Comparison of ENCODE assay signal across 23 mouse cellular contexts in genomic region chr13:115329000-115329960, GRCm38 (mm10).
DNase-seq lines count a peak whose midpoint lies in the region; ATAC-seq and TF ChIP-seq lines count a peak whose summit lies in the region.
"Had no signal": no experiment of that assay in that cellular context is flagged by ENCODE, and none has a peak within 500 bp of the region (broad histone marks: within the 10 kb centered on the region; RNA-seq: fewer than 3 reads in every experiment).

No protein-coding gene starts in this region.

- H3K4me2 ChIP-seq in hindbrain, embryonic 14.5 days (replicated peaks): no peak overlapping the region
- H3K4me2 ChIP-seq in forebrain, embryonic 12.5 days: no peak overlapping the region
- 0 out of 2 replicates have a peak overlapping the region, but pooled peaks have one; percentile 7 for H3K4me2 ChIP-seq in hindbrain, embryonic 16.5 days (ENCODE audit: low read length)
- H3K4me2 ChIP-seq in midbrain, postnatal 0 days (ENCODE audit: low read depth, low read length, poor library complexity, severe bottlenecking): 0 out of 2 replicates have a peak overlapping the region, but pooled peaks have one; percentile 3
- H3K4me2 ChIP-seq: intestine, embryonic 15.5 days; liver, embryonic 11.5 days had no signal

- H3K4me3 ChIP-seq in hindbrain, embryonic 14.5 days (replicated peaks; ENCODE audit: low read length): no peak overlapping the region
- no peak overlapping the region for H3K4me3 ChIP-seq in hindbrain, embryonic 10.5 days
- H3K4me3 ChIP-seq in forebrain, embryonic 12.5 days (replicated peaks): no peak overlapping the region
- H3K4me3 ChIP-seq in hindbrain, embryonic 16.5 days (ENCODE audit: low read length): no peak overlapping the region
- no peak overlapping the region for H3K4me3 ChIP-seq in midbrain, postnatal 0 days (ENCODE audit: low read depth, low read length)
- H3K4me3 ChIP-seq: heart, adult 2 months; intestine, embryonic 15.5 days had no signal

- H3K9me3 ChIP-seq in hindbrain, embryonic 14.5 days (ENCODE audit: control insufficient read depth, low read length): no peaks in the 10 kb centered on the region
- H3K9me3 ChIP-seq in hindbrain, embryonic 10.5 days: no peaks in the 10 kb centered on the region
- no peaks in the 10 kb centered on the region for H3K9me3 ChIP-seq in forebrain, embryonic 12.5 days
- no peaks in the 10 kb centered on the region for H3K9me3 ChIP-seq in hindbrain, embryonic 16.5 days (ENCODE audit: control insufficient read depth, low read length)
- H3K9me3 ChIP-seq in midbrain, postnatal 0 days (ENCODE audit: low read length): no peaks in the 10 kb centered on the region
- H3K9me3 ChIP-seq: intestine, embryonic 15.5 days had no signal

- peak; percentile 37; the same call in 1 of the 2 replicates for ATAC-seq in hindbrain, embryonic 14.5 days (ENCODE audit: low FRiP score)
- ATAC-seq in forebrain, embryonic 12.5 days (ENCODE audit: low FRiP score): peak; percentile 39; the same call in 1 of the 2 replicates
- ATAC-seq in hindbrain, embryonic 16.5 days: peak; percentile 69
- peak; percentile 54; the same call in 1 of the 2 replicates for ATAC-seq in midbrain, postnatal 0 days (ENCODE audit: low FRiP score)
- ATAC-seq: intestine, embryonic 15.5 days had no signal

- no peak overlapping the region for H3K9ac ChIP-seq in hindbrain, embryonic 14.5 days
- H3K9ac ChIP-seq in forebrain, embryonic 12.5 days: no peak overlapping the region
- no peak overlapping the region for H3K9ac ChIP-seq in hindbrain, embryonic 16.5 days (ENCODE audit: low read depth, low read length)
- H3K9ac ChIP-seq in midbrain, postnatal 0 days (replicated peaks; ENCODE audit: low read length, poor library complexity, severe bottlenecking): no peak overlapping the region
- H3K9ac ChIP-seq: intestine, embryonic 15.5 days had no signal

- TF ChIP-seq CTCF in midbrain, postnatal 0 days (IDR thresholded peaks at IDR 0.05): no peak

- no peaks in the 10 kb centered on the region for H3K27me3 ChIP-seq in hindbrain, embryonic 14.5 days (ENCODE audit: control insufficient read depth, insufficient read depth, low read length)
- no peaks in the 10 kb centered on the region for H3K27me3 ChIP-seq in hindbrain, embryonic 10.5 days (ENCODE audit: insufficient read depth, poor library complexity, severe bottlenecking)
- no peaks in the 10 kb centered on the region for H3K27me3 ChIP-seq in forebrain, embryonic 12.5 days
- no peaks in the 10 kb centered on the region for H3K27me3 ChIP-seq in hindbrain, embryonic 16.5 days (replicated peaks; ENCODE audit: control insufficient read depth, insufficient read depth, low read length)
- H3K27me3 ChIP-seq in midbrain, postnatal 0 days (ENCODE audit: insufficient read depth, low read length): no peaks in the 10 kb centered on the region
- H3K27me3 ChIP-seq: intestine, embryonic 15.5 days had no signal

- H3K36me3 ChIP-seq in hindbrain, embryonic 14.5 days (replicated peaks; ENCODE audit: control insufficient read depth, insufficient read depth): no peaks in the 10 kb centered on the region
- H3K36me3 ChIP-seq in hindbrain, embryonic 10.5 days: no peaks in the 10 kb centered on the region
- H3K36me3 ChIP-seq in forebrain, embryonic 12.5 days (replicated peaks): no peaks in the 10 kb centered on the region
- no peaks in the 10 kb centered on the region for H3K36me3 ChIP-seq in hindbrain, embryonic 16.5 days (ENCODE audit: control insufficient read depth, insufficient read depth, low read length)
- no peaks in the 10 kb centered on the region for H3K36me3 ChIP-seq in midbrain, postnatal 0 days (ENCODE audit: insufficient read depth, low read length)
- H3K36me3 ChIP-seq: intestine, embryonic 15.5 days had no signal

- H3K4me1 ChIP-seq in hindbrain, embryonic 14.5 days (replicated peaks; ENCODE audit: control insufficient read depth, insufficient read depth, low read length): peaks cover 5% of the 10 kb centered on the region; the same call in 1 of the 2 replicates
- H3K4me1 ChIP-seq in hindbrain, embryonic 10.5 days (replicated peaks): peaks cover 4% of the 10 kb centered on the region
- H3K4me1 ChIP-seq in forebrain, embryonic 12.5 days: 0 out of 2 replicates have a peak, but pooled peaks cover 4% of the 10 kb centered on the region
- H3K4me1 ChIP-seq in hindbrain, embryonic 16.5 days (ENCODE audit: control insufficient read depth, insufficient read depth, low read depth, low read length): no peaks in the 10 kb centered on the region
- no peaks in the 10 kb centered on the region for H3K4me1 ChIP-seq in midbrain, postnatal 0 days (ENCODE audit: insufficient read depth, low read length)
- H3K4me1 ChIP-seq: intestine, embryonic 15.5 days had no signal

- 52% methylated on average over 9 of the region's 9 CpGs for WGBS in hindbrain, embryonic 14.5 days
- WGBS in hindbrain, embryonic 10.5 days: 68% methylated on average over 9 of the region's 9 CpGs
- WGBS in forebrain, embryonic 12.5 days: 47% methylated on average over 9 of the region's 9 CpGs
- 43% methylated on average over 9 of the region's 9 CpGs for WGBS in hindbrain, embryonic 16.5 days
- 35% methylated on average over 9 of the region's 9 CpGs for WGBS in midbrain, postnatal 0 days

- intact Hi-C loops in left cerebral cortex, postnatal 25 days (cut with DNase I): no loop called here

- peak overlapping the region; percentile 38; the same call in 1 of the 2 replicates for H3K27ac ChIP-seq in hindbrain, embryonic 14.5 days
- H3K27ac ChIP-seq in hindbrain, embryonic 10.5 days: no peak overlapping the region
- no peak overlapping the region for H3K27ac ChIP-seq in forebrain, embryonic 12.5 days
- no peak overlapping the region for H3K27ac ChIP-seq in hindbrain, embryonic 16.5 days (ENCODE audit: low read depth, low read length)
- no peak overlapping the region for H3K27ac ChIP-seq in midbrain, postnatal 0 days (ENCODE audit: low read depth, low read length)
- H3K27ac ChIP-seq: heart, adult 2 months; intestine, embryonic 15.5 days; macrophage had no signal

- DNase-seq in hindbrain, embryonic 14.5 days (ENCODE audit: low spot score): no peak
- DNase-seq in hindbrain, embryonic 10.5 days (ENCODE audit: low spot score): no peak
- DNase-seq in midbrain, postnatal 0 days (ENCODE audit: low spot score): no peak
- DNase-seq in left cerebral cortex, postnatal 25 days (ENCODE audit: low spot score in 2 of 2): no peak
- no peak for DNase-seq in gastrocnemius, postnatal 4 days (ENCODE audit: low spot score in 2 of 2)
- DNase-seq: adrenal gland, postnatal 36 days; B cell, adult 2 months; cerebellum, adult 18-20 months; cerebellum, postnatal 36 days; gastrocnemius, postnatal 10 days; heart, adult 2 months; heart, postnatal 36 days; kidney, adult 9 months; kidney, postnatal 4 days; lung, adult 18-20 months; right cerebral cortex, postnatal 25 days; thymus, adult 18-20 months; thymus, postnatal 4 days had no signal

Comparison
In these comparisons a context has a peak if more than half of its experiments do, and no peak if none do; other contexts are left out.
1. H3K4me2 ChIP-seq: peak in hindbrain, embryonic 16.5 days (single experiment) and midbrain, postnatal 0 days (single experiment); none in hindbrain, embryonic 14.5 days (single experiment) and forebrain, embryonic 12.5 days (single experiment).
2. Peak in every context shown above with its lines, with median percentiles within 50 percentile points of each other: ATAC-seq.